Mouse (Mus musculus): ENCODE data around the gene Lpar5. TPM values are rescaled to one million over a fixed set of nuclear protein-coding genes. Genes with fewer than 3 reads are reported as not detected.

Gene Lpar5
- 22.7 TPM for polyA plus RNA-seq (2017; shearing (Covaris generic))

GRCm38 (mm10) chr6:125067571-125067995 is at the start of gene Lpar5:
Gene Lpar5, plus strand, starts transcription at chr6:125067920.

DNA sequence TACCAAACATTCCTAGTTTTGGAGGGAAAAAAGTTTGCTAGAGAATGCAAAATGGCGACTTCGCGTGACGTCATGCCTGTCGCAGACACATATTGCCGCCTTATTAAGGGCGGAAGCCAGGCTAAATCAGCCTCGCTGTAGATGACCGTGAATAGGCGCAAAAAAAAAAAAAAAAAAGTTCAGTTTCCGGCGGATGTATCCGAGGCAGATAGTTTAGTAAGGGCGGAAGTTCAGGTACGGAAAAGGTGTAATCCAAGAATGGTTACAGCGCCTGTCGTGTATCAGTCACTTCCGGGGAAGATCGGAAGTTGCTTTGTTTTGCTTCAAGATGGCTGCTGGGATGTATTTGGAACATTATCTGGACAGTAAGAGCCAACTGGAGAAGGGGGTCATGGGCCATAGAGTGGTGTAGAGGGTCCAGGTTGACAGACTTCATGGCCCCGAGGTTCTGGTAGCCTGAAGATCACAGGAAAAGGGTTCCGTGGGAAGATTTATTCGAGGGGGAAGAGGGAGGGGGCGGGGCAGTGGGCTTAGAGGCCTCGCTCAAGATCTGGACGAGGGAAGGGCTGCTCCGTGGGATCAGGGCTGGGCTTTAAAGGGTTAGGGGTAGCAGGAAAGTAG is 28.1 kb upstream of the Lpar5 start, which contains the start of gene Ing4:
Ing4 (plus strand) TSS at position 228 of the 621 bp plus-strand sequence.

DNA sequence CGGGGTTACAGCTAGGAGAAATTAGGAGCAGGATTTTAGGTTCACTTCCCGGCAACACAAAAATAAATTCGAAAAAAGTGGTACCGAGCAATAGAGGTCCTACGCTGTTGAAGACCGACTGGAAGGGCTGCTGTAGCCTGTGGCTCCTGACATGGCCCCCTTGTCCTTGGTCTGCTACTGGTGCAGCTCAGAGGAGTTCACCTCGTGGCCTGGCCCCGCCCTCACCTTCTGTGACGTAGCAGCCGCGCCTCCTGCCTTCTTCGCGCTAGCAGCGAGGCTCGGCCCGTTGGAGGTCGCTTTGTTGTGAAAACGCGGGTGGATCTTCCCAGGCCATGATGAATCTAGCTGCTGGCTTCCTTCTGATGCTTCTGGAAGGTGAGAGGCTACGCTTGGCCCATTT is 18.0 kb upstream of the Lpar5 start, which contains the start of gene Acrbp:
Acrbp (plus strand) TSS at position 12 of the 400 bp plus-strand sequence.

GRCm38 (mm10) chr6:125095391-125096278 is 27.9 kb downstream of the Lpar5 start, which contains the start of gene Chd4:
Gene Chd4, plus strand, starts transcription at chr6:125095981.

DNA sequence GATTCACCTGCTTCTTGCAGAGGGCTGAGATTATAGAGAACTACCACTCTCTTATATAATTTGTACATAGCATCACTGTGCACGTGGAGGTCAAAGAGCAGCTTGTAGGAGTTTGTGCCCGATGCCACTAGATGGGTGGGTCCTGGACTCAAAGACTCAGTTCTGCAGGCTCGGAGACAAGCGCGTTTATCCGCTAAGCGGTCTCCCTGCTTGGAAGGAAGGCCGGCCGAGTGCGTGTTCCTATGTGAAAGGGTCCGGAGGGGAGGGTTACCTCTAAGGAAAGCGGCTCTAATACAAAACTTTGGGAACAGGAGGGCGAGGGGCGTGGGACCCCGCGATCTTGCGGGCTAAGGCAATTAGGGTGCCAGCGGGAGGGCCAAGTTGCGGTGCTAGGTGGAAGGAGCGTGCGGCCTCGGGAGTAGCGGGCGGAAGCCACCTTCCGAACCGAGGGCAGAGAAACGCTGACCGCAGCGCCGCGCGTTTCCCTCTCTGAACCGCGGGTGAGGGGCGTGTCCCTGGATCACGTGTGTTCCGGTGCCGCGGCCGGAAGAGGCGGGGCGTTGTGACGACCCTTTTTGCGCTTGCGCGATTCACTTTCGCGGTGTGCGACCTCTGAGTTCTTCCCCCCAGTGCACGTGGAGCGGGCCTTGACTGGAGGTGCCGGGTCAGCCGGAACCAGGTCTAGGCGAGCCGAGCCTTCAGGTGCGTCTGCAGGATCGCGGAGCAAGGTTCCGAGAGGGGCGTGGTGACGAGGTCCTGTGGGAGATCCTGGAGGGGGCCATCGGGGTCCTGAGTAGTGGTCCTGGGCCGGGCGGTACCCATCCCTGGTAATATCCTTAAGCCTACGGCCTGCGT is 63.8 kb downstream of the Lpar5 start, which contains the start of gene Nop2:
Nop2 (plus strand) TSS at position 608 of the 855 bp plus-strand sequence.

Other genes starting within 250 kb of the Lpar5 start
- 116 TPM for gene Usp5, start 238.4 kb upstream of the Lpar5 start, polyA plus RNA-seq (2017; shearing (Covaris generic))
- gene Cdca3, start 238.4 kb upstream of the Lpar5 start, polyA plus RNA-seq (2017; shearing (Covaris generic)): 6.9 TPM
- gene Gnb3, start 227.6 kb upstream of the Lpar5 start, polyA plus RNA-seq (2017; shearing (Covaris generic)): not detected
- 0.20 TPM for gene P3h3, start 210.2 kb upstream of the Lpar5 start, polyA plus RNA-seq (2017; shearing (Covaris generic))
- gene Gpr162, start 203.9 kb upstream of the Lpar5 start, polyA plus RNA-seq (2017; shearing (Covaris generic)): 0.38 TPM
- gene Cd4, start 179.7 kb upstream of the Lpar5 start, polyA plus RNA-seq (2017; shearing (Covaris generic)): 401 TPM
- gene Lag3, start 156.2 kb upstream of the Lpar5 start, polyA plus RNA-seq (2017; shearing (Covaris generic)): 3.4 TPM
- gene Ptms, start 147.8 kb upstream of the Lpar5 start, polyA plus RNA-seq (2017; shearing (Covaris generic)): 36.6 TPM
- 200 TPM for gene Mlf2, start 136.5 kb upstream of the Lpar5 start, polyA plus RNA-seq (2017; shearing (Covaris generic))
- gene Cops7a, start 102.4 kb upstream of the Lpar5 start, polyA plus RNA-seq (2017; shearing (Covaris generic)): 84.6 TPM
- 0.48 TPM for gene Pianp, start 71.2 kb upstream of the Lpar5 start, polyA plus RNA-seq (2017; shearing (Covaris generic))
- 73.2 TPM for gene Zfp384, start 58.8 kb upstream of the Lpar5 start, polyA plus RNA-seq (2017; shearing (Covaris generic))
- 98.8 TPM for gene Ing4, start 28.2 kb upstream of the Lpar5 start, polyA plus RNA-seq (2017; shearing (Covaris generic))
- gene Acrbp, start 18.2 kb upstream of the Lpar5 start, polyA plus RNA-seq (2017; shearing (Covaris generic)): 18.6 TPM
- 61.1 TPM for gene Chd4, start 28.1 kb downstream of the Lpar5 start, polyA plus RNA-seq (2017; shearing (Covaris generic))
- 54.0 TPM for gene Nop2, start 64.0 kb downstream of the Lpar5 start, polyA plus RNA-seq (2017; shearing (Covaris generic))
- 24.0 TPM for gene Iffo1, start 77.3 kb downstream of the Lpar5 start, polyA plus RNA-seq (2017; shearing (Covaris generic))
- gene Gapdh, start 98.5 kb downstream of the Lpar5 start, polyA plus RNA-seq (2017; shearing (Covaris generic)): 231 TPM
- gene Ncapd2, start 123.8 kb downstream of the Lpar5 start, polyA plus RNA-seq (2017; shearing (Covaris generic)): 23.5 TPM
- 89.7 TPM for gene Mrpl51, start 123.9 kb downstream of the Lpar5 start, polyA plus RNA-seq (2017; shearing (Covaris generic))
- gene Vamp1, start 147.6 kb downstream of the Lpar5 start, polyA plus RNA-seq (2017; shearing (Covaris generic)): 56.3 TPM
- gene Tapbpl, start 163.9 kb downstream of the Lpar5 start, polyA plus RNA-seq (2017; shearing (Covaris generic)): 105 TPM
- 602 TPM for gene Cd27, start 169.1 kb downstream of the Lpar5 start, polyA plus RNA-seq (2017; shearing (Covaris generic))
- gene Tuba3a, start 218.1 kb downstream of the Lpar5 start, polyA plus RNA-seq (2017; shearing (Covaris generic)): 1.3 TPM
- 0.17 TPM for gene Ltbr, start 246.0 kb downstream of the Lpar5 start, polyA plus RNA-seq (2017; shearing (Covaris generic))

All from CD4-positive, CD25-positive, alpha-beta regulatory T cell (primary cell).